In genomic region chr3:88483621-88484020, GRCm38 (mm10) we compare ENCODE assay signal across 8 mouse cellular contexts. TPM values are rescaled to one million over a fixed set of nuclear protein-coding genes. Genes with fewer than 3 reads are reported as not detected.
DNase-seq lines count a peak whose midpoint lies in the region; ATAC-seq and TF ChIP-seq lines count a peak whose summit lies in the region.

No protein-coding gene starts in this region.

- no peak overlapping the region for H3K4me3 ChIP-seq in hindbrain, embryonic 10.5 days
- H3K4me3 ChIP-seq in hindbrain, embryonic 13.5 days, result no peak overlapping the region
- no peak overlapping the region for H3K4me3 ChIP-seq in forebrain, embryonic 15.5 days
- no peak overlapping the region for H3K4me3 ChIP-seq in intestine, embryonic 14.5 days (ENCODE audit: low read depth, low read length)
- H3K4me3 ChIP-seq in limb, embryonic 14.5 days (replicated peaks; ENCODE audit: low read length), result no peak overlapping the region
- no peak overlapping the region for H3K4me3 ChIP-seq in midbrain, embryonic 16.5 days (ENCODE audit: low read depth, low read length)

- H3K4me1 ChIP-seq in hindbrain, embryonic 10.5 days (replicated peaks), result peaks cover 33% of the 10 kb centered on the region
- peaks cover 14% of the 10 kb centered on the region for H3K4me1 ChIP-seq in hindbrain, embryonic 13.5 days (replicated peaks)
- H3K4me1 ChIP-seq in forebrain, embryonic 15.5 days, result peaks cover 16% of the 10 kb centered on the region
- peaks cover 3% of the 10 kb centered on the region for H3K4me1 ChIP-seq in intestine, embryonic 14.5 days (replicated peaks; ENCODE audit: control insufficient read depth, insufficient read depth, low read length)
- peaks cover 6% of the 10 kb centered on the region for H3K4me1 ChIP-seq in limb, embryonic 14.5 days (ENCODE audit: control insufficient read depth, insufficient read depth, low read length)
- H3K4me1 ChIP-seq in midbrain, embryonic 16.5 days (ENCODE audit: control insufficient read depth, insufficient read depth, low read length), result peaks cover 5% of the 10 kb centered on the region; the same call in 1 of the 2 replicates

- H3K4me2 ChIP-seq in hindbrain, embryonic 13.5 days, result no peak overlapping the region
- no peak overlapping the region for H3K4me2 ChIP-seq in forebrain, embryonic 15.5 days (replicated peaks)
- H3K4me2 ChIP-seq in intestine, embryonic 14.5 days (ENCODE audit: low read length), result no peak overlapping the region
- H3K4me2 ChIP-seq in limb, embryonic 14.5 days (replicated peaks; ENCODE audit: low read depth, low read length, severe bottlenecking), result no peak overlapping the region
- H3K4me2 ChIP-seq in midbrain, embryonic 16.5 days (ENCODE audit: low read length), result no peak overlapping the region

- no peak overlapping the region for H3K27ac ChIP-seq in hindbrain, embryonic 10.5 days
- H3K27ac ChIP-seq in hindbrain, embryonic 13.5 days, result no peak overlapping the region
- H3K27ac ChIP-seq in forebrain, embryonic 15.5 days (replicated peaks), result no peak overlapping the region
- no peak overlapping the region for H3K27ac ChIP-seq in intestine, embryonic 14.5 days (ENCODE audit: low read depth)
- H3K27ac ChIP-seq in limb, embryonic 14.5 days (replicated peaks; ENCODE audit: low read depth, low read length), result no peak overlapping the region
- H3K27ac ChIP-seq in midbrain, embryonic 16.5 days (ENCODE audit: low read length), result no peak overlapping the region

- ATAC-seq in hindbrain, embryonic 13.5 days (ENCODE audit: low FRiP score), result no peak; the same call in 1 of the 2 replicates
- ATAC-seq in forebrain, embryonic 15.5 days (replicated peaks), result peak; percentile 59
- ATAC-seq in intestine, embryonic 14.5 days (replicated peaks; ENCODE audit: low FRiP score, low TSS enrichment, low read depth), result peak; percentile 52
- ATAC-seq in limb, embryonic 14.5 days (ENCODE audit: low FRiP score, low read depth), result 0 out of 2 replicates have a peak, but pooled peaks have one; percentile 38
- ATAC-seq in midbrain, embryonic 16.5 days, result peak; percentile 55; the same call in 1 of the 2 replicates

- WGBS in hindbrain, embryonic 10.5 days, result 4% methylated on average over 5 of the region's 5 CpGs
- WGBS in hindbrain, embryonic 13.5 days, result 5% methylated on average over 5 of the region's 5 CpGs
- 7% methylated on average over 5 of the region's 5 CpGs for WGBS in forebrain, embryonic 15.5 days
- WGBS in intestine, embryonic 14.5 days, result 2% methylated on average over 5 of the region's 5 CpGs
- 3% methylated on average over 5 of the region's 5 CpGs for WGBS in limb, embryonic 14.5 days
- WGBS in midbrain, embryonic 16.5 days, result 4% methylated on average over 5 of the region's 5 CpGs

- H3K36me3 ChIP-seq in hindbrain, embryonic 10.5 days, result no peaks in the 10 kb centered on the region
- peaks cover 13% of the 10 kb centered on the region for H3K36me3 ChIP-seq in hindbrain, embryonic 13.5 days
- no peaks in the 10 kb centered on the region for H3K36me3 ChIP-seq in forebrain, embryonic 15.5 days
- peaks cover 19% of the 10 kb centered on the region for H3K36me3 ChIP-seq in intestine, embryonic 14.5 days (ENCODE audit: control insufficient read depth, insufficient read depth, low read length)
- peaks cover 78% of the 10 kb centered on the region for H3K36me3 ChIP-seq in limb, embryonic 14.5 days (ENCODE audit: control insufficient read depth, insufficient read depth, low read length)
- H3K36me3 ChIP-seq in midbrain, embryonic 16.5 days (ENCODE audit: control insufficient read depth, insufficient read depth, low read length), result peaks cover 20% of the 10 kb centered on the region

- H3K27me3 ChIP-seq in hindbrain, embryonic 10.5 days (ENCODE audit: insufficient read depth, poor library complexity, severe bottlenecking), result peaks cover 79% of the 10 kb centered on the region
- H3K27me3 ChIP-seq in hindbrain, embryonic 13.5 days, result peaks cover 68% of the 10 kb centered on the region
- peaks cover 37% of the 10 kb centered on the region for H3K27me3 ChIP-seq in forebrain, embryonic 15.5 days
- H3K27me3 ChIP-seq in intestine, embryonic 14.5 days (replicated peaks; ENCODE audit: control insufficient read depth, insufficient read depth, low read length), result peaks cover 25% of the 10 kb centered on the region
- peaks cover 23% of the 10 kb centered on the region for H3K27me3 ChIP-seq in limb, embryonic 14.5 days (ENCODE audit: control insufficient read depth, insufficient read depth, low read length)
- peaks cover 38% of the 10 kb centered on the region for H3K27me3 ChIP-seq in midbrain, embryonic 16.5 days (ENCODE audit: control insufficient read depth, insufficient read depth, low read depth, low read length)

- no peak for TF ChIP-seq POLR2A in limb, embryonic 14.5 days (IDR thresholded peaks at IDR 0.05; ENCODE audit: borderline replicate concordance, extremely low read depth, insufficient read depth, insufficient read length)

- peak; percentile 81 for DNase-seq in hindbrain, embryonic 10.5 days (ENCODE audit: low spot score)
- DNase-seq in cerebellum, adult 18-20 months, result peak; percentile 78 to 83
- DNase-seq in intestine, embryonic 14.5 days (ENCODE audit: low spot score), result peak; percentile 91
- peak; percentile 79 for DNase-seq in limb, embryonic 14.5 days (ENCODE audit: low spot score)
- DNase-seq in spleen, postnatal 14 days (ENCODE audit: low spot score in 2 of 2), result peak; percentile 57 to 79

- no peaks in the 10 kb centered on the region for H3K9me3 ChIP-seq in hindbrain, embryonic 10.5 days
- no peaks in the 10 kb centered on the region for H3K9me3 ChIP-seq in hindbrain, embryonic 13.5 days
- H3K9me3 ChIP-seq in forebrain, embryonic 15.5 days, result no peaks in the 10 kb centered on the region
- H3K9me3 ChIP-seq in intestine, embryonic 14.5 days (ENCODE audit: control insufficient read depth, low read length), result no peaks in the 10 kb centered on the region
- H3K9me3 ChIP-seq in limb, embryonic 14.5 days (ENCODE audit: control insufficient read depth, low read length), result no peaks in the 10 kb centered on the region
- H3K9me3 ChIP-seq in midbrain, embryonic 16.5 days (replicated peaks; ENCODE audit: control insufficient read depth, low read length, poor library complexity, severe bottlenecking), result no peaks in the 10 kb centered on the region

- H3K9ac ChIP-seq in hindbrain, embryonic 13.5 days, result no peak overlapping the region
- H3K9ac ChIP-seq in forebrain, embryonic 15.5 days (replicated peaks), result no peak overlapping the region
- no peak overlapping the region for H3K9ac ChIP-seq in intestine, embryonic 14.5 days (ENCODE audit: low read length)
- no peak overlapping the region for H3K9ac ChIP-seq in limb, embryonic 14.5 days (ENCODE audit: low read depth, low read length, severe bottlenecking)
- no peak overlapping the region for H3K9ac ChIP-seq in midbrain, embryonic 16.5 days (ENCODE audit: low read depth, low read length)

RNA-seq across cellular contexts. Expression of gene Sema4a, which starts 22.6 kb away (rescaled TPM):
- polyA plus RNA-seq in hindbrain, embryonic 10.5 days (2016; fragmentation: Nextera tagmentation; extraction: Ambion mirVana), result 3.8 and 8.6 TPM in 2 replicates
- 25.5 and 27.4 TPM in 2 replicates for polyA plus RNA-seq in hindbrain, embryonic 13.5 days (2015; fragmentation: Nextera tagmentation; extraction: Ambion mirVana)
- 16.3 and 17.7 TPM in 2 replicates for polyA plus RNA-seq in forebrain, embryonic 15.5 days (2015; fragmentation: Nextera tagmentation; extraction: Ambion mirVana)
- polyA plus RNA-seq in intestine, embryonic 14.5 days (2014; fragmentation: Nextera tagmentation; extraction: Ambion mirVana), result 11.1 and 13.3 TPM in 2 replicates
- polyA plus RNA-seq in limb, embryonic 14.5 days (2012; rRNA removed), result 13.5 and 16.0 TPM in 2 replicates
- 12.9 and 14.4 TPM in 2 replicates for polyA plus RNA-seq in limb, embryonic 14.5 days (2014; fragmentation: Nextera tagmentation; extraction: Ambion mirVana)
- polyA plus RNA-seq in midbrain, embryonic 16.5 days (2015; fragmentation: Nextera tagmentation; extraction: Ambion mirVana), result 42.5 and 44.0 TPM in 2 replicates

RNA-seq across cellular contexts. Expression of gene Lmna, which starts 26.1 kb away (rescaled TPM):
- polyA plus RNA-seq in hindbrain, embryonic 10.5 days (2016; fragmentation: Nextera tagmentation; extraction: Ambion mirVana), result 13.4 and 24.0 TPM in 2 replicates
- polyA plus RNA-seq in hindbrain, embryonic 13.5 days (2015; fragmentation: Nextera tagmentation; extraction: Ambion mirVana), result 31.9 and 35.0 TPM in 2 replicates
- 23.4 and 27.5 TPM in 2 replicates for polyA plus RNA-seq in forebrain, embryonic 15.5 days (2015; fragmentation: Nextera tagmentation; extraction: Ambion mirVana)
- 86.0 and 96.0 TPM in 2 replicates for polyA plus RNA-seq in intestine, embryonic 14.5 days (2014; fragmentation: Nextera tagmentation; extraction: Ambion mirVana)
- 238 and 364 TPM in 2 replicates for polyA plus RNA-seq in limb, embryonic 14.5 days (2012; rRNA removed)
- polyA plus RNA-seq in limb, embryonic 14.5 days (2014; fragmentation: Nextera tagmentation; extraction: Ambion mirVana), result 378 and 402 TPM in 2 replicates
- 51.0 and 59.7 TPM in 2 replicates for polyA plus RNA-seq in midbrain, embryonic 16.5 days (2015; fragmentation: Nextera tagmentation; extraction: Ambion mirVana)

RNA-seq across cellular contexts. Expression of gene Mex3a, which starts 48.6 kb away (rescaled TPM):
- 30.7 and 31.0 TPM in 2 replicates for polyA plus RNA-seq in hindbrain, embryonic 10.5 days (2016; fragmentation: Nextera tagmentation; extraction: Ambion mirVana)
- polyA plus RNA-seq in hindbrain, embryonic 13.5 days (2015; fragmentation: Nextera tagmentation; extraction: Ambion mirVana), result 38.9 and 40.0 TPM in 2 replicates
- 50.6 and 55.6 TPM in 2 replicates for polyA plus RNA-seq in forebrain, embryonic 15.5 days (2015; fragmentation: Nextera tagmentation; extraction: Ambion mirVana)
- 19.8 and 23.8 TPM in 2 replicates for polyA plus RNA-seq in intestine, embryonic 14.5 days (2014; fragmentation: Nextera tagmentation; extraction: Ambion mirVana)
- polyA plus RNA-seq in limb, embryonic 14.5 days (2012; rRNA removed), result 49.3 and 60.8 TPM in 2 replicates
- polyA plus RNA-seq in limb, embryonic 14.5 days (2014; fragmentation: Nextera tagmentation; extraction: Ambion mirVana), result 26.7 and 33.1 TPM in 2 replicates
- polyA plus RNA-seq in midbrain, embryonic 16.5 days (2015; fragmentation: Nextera tagmentation; extraction: Ambion mirVana), result 28.6 and 33.0 TPM in 2 replicates

RNA-seq across cellular contexts. Expression of gene Slc25a44, which starts 58.7 kb away (rescaled TPM):
- 19.2 and 20.3 TPM in 2 replicates for polyA plus RNA-seq in hindbrain, embryonic 10.5 days (2016; fragmentation: Nextera tagmentation; extraction: Ambion mirVana)
- polyA plus RNA-seq in hindbrain, embryonic 13.5 days (2015; fragmentation: Nextera tagmentation; extraction: Ambion mirVana), result 32.5 and 32.8 TPM in 2 replicates
- 31.3 and 33.2 TPM in 2 replicates for polyA plus RNA-seq in forebrain, embryonic 15.5 days (2015; fragmentation: Nextera tagmentation; extraction: Ambion mirVana)
- polyA plus RNA-seq in intestine, embryonic 14.5 days (2014; fragmentation: Nextera tagmentation; extraction: Ambion mirVana), result 19.7 and 20.1 TPM in 2 replicates
- polyA plus RNA-seq in limb, embryonic 14.5 days (2012; rRNA removed), result 21.2 and 24.0 TPM in 2 replicates
- 18.0 and 19.1 TPM in 2 replicates for polyA plus RNA-seq in limb, embryonic 14.5 days (2014; fragmentation: Nextera tagmentation; extraction: Ambion mirVana)
- 36.7 and 39.3 TPM in 2 replicates for polyA plus RNA-seq in midbrain, embryonic 16.5 days (2015; fragmentation: Nextera tagmentation; extraction: Ambion mirVana)
